8 mouse cellular contexts compared by ENCODE assay signal in the genomic region with DNA sequence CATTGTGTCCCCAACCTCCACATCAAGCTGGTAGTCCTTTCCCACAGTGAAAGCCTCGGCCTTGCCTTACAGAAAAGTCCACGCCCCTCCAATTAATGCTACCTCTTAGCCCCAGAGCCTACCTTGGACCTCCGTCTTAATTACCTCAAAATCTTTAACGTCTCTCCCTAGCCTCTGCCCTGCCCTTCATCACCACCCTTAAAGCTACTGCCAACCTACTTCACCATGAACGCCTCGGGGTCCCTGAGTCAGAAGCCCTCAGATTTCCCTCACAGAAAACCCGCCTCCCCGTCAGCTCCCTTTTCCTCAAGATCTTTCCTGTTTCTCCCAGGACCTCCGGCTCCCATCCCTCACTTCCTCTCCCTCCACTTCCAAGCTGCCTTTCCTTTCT. TPM values are rescaled to one million over a fixed set of nuclear protein-coding genes. Genes with fewer than 3 reads are reported as not detected.
A peak's percentile ranks its signal among the peaks of the same experiment; 100 is the strongest.
DNase-seq lines count a peak whose midpoint lies in the region; ATAC-seq and TF ChIP-seq lines count a peak whose summit lies in the region.

No protein-coding gene starts in this region.

- H3K27ac ChIP-seq in heart, embryonic 16.5 days (ENCODE audit: low read length) = peak overlapping the region; percentile 86
- peak overlapping the region; percentile 11; the same call in 1 of the 2 replicates for H3K27ac ChIP-seq in MEL (ENCODE audit: control insufficient read depth, low read depth, low read length)
- peak overlapping the region; percentile 80 for H3K27ac ChIP-seq in forebrain, embryonic 16.5 days (ENCODE audit: low read length)
- H3K27ac ChIP-seq in midbrain, embryonic 10.5 days (replicated peaks) = peak overlapping the region; percentile 93

- no peak for DNase-seq in heart, postnatal 25 days (ENCODE audit: low spot score)
- DNase-seq in MEL (ENCODE audit: low read depth, low spot score) = no peak
- no peak for DNase-seq in midbrain, embryonic 10.5 days (ENCODE audit: low spot score)
- no peak for DNase-seq in cerebellum, postnatal 36 days
- no peak for DNase-seq in urinary bladder, postnatal 36 days (ENCODE audit: low spot score in 2 of 2)
- DNase-seq in frontal cortex, adult 2 months (ENCODE audit: extremely low spot score in 1 of 2, low spot score in 1 of 2) = no peak

- H3K27me3 ChIP-seq in heart, embryonic 16.5 days (ENCODE audit: control insufficient read depth, insufficient read depth, low read length) = no peaks in the 10 kb centered on the region
- no peaks in the 10 kb centered on the region for H3K27me3 ChIP-seq in MEL (ENCODE audit: control insufficient read depth in 1 of 2, insufficient read depth in 2 of 2, low read length in 2 of 2)
- H3K27me3 ChIP-seq in forebrain, embryonic 16.5 days (replicated peaks; ENCODE audit: control insufficient read depth, insufficient read depth, low read length) = no peaks in the 10 kb centered on the region
- H3K27me3 ChIP-seq in midbrain, embryonic 10.5 days (ENCODE audit: low read depth, poor library complexity, severe bottlenecking) = no peaks in the 10 kb centered on the region

- no peak for TF ChIP-seq RAD21 in MEL (IDR thresholded peaks at IDR 0.05; ENCODE audit: low read depth, low read length)

- ATAC-seq in heart, embryonic 16.5 days (replicated peaks; ENCODE audit: extremely low read depth, insufficient read depth, low FRiP score) = peak; percentile 3; the same call in 1 of the 2 replicates
- ATAC-seq in forebrain, embryonic 16.5 days = peak; percentile 31

- TF ChIP-seq POLR2A in MEL (IDR thresholded peaks at IDR 0.05; ENCODE audit: control insufficient read depth in 1 of 2, insufficient read depth in 1 of 2, low read depth in 1 of 2, low read length in 2 of 2, poor library complexity in 1 of 2) = no peak

- peaks cover 32% of the 10 kb centered on the region for H3K79me2 ChIP-seq in MEL (ENCODE audit: control insufficient read depth, insufficient read depth, low read length, poor library complexity)

- peak overlapping the region; percentile 75 for H3K4me2 ChIP-seq in heart, embryonic 16.5 days (ENCODE audit: low read depth, low read length)
- peak overlapping the region; percentile 81 for H3K4me2 ChIP-seq in forebrain, embryonic 16.5 days (ENCODE audit: low read length)

- WGBS in heart, embryonic 16.5 days = 0% methylated on average over 9 of the region's 9 CpGs
- WGBS in forebrain, embryonic 16.5 days = under 1% methylated on average over 9 of the region's 9 CpGs
- WGBS in midbrain, embryonic 10.5 days = 2% methylated on average over 9 of the region's 9 CpGs

- no peaks in the 10 kb centered on the region for H3K9me3 ChIP-seq in heart, embryonic 16.5 days (replicated peaks; ENCODE audit: control insufficient read depth, low read length)
- no peaks in the 10 kb centered on the region for H3K9me3 ChIP-seq in MEL (replicated peaks; ENCODE audit: insufficient read depth, low read length)
- no peaks in the 10 kb centered on the region for H3K9me3 ChIP-seq in forebrain, embryonic 16.5 days (ENCODE audit: control insufficient read depth, low read length)
- H3K9me3 ChIP-seq in midbrain, embryonic 10.5 days (replicated peaks) = no peaks in the 10 kb centered on the region

- H3K9ac ChIP-seq in heart, embryonic 16.5 days (ENCODE audit: low read length) = peak overlapping the region; percentile 72
- H3K9ac ChIP-seq in MEL (ENCODE audit: control insufficient read depth, low read depth, low read length, poor library complexity, severe bottlenecking) = peak overlapping the region; percentile 67
- H3K9ac ChIP-seq in forebrain, embryonic 16.5 days (replicated peaks; ENCODE audit: low read depth, low read length) = peak overlapping the region; percentile 78

- no peak for TF ChIP-seq EP300 in MEL (IDR thresholded peaks at IDR 0.05; ENCODE audit: low read depth in 1 of 2, low read length in 2 of 2)

- H3K36me3 ChIP-seq in heart, embryonic 16.5 days (ENCODE audit: control insufficient read depth, insufficient read depth) = peaks cover 3% of the 10 kb centered on the region; the same call in 1 of the 2 replicates
- H3K36me3 ChIP-seq in MEL (ENCODE audit: control insufficient read depth in 1 of 2, insufficient read depth in 2 of 2, low read length in 2 of 2) = peaks cover 0 to 34% of the 10 kb centered on the region in 2 experiments; a peak in 3 of 4 replicates
- no peaks in the 10 kb centered on the region for H3K36me3 ChIP-seq in forebrain, embryonic 16.5 days (ENCODE audit: control insufficient read depth, insufficient read depth)
- H3K36me3 ChIP-seq in midbrain, embryonic 10.5 days = peaks cover 46% of the 10 kb centered on the region

- no peak for TF ChIP-seq CTCF in MEL (IDR thresholded peaks at IDR 0.05 in 2 of 3, conservative IDR thresholded peaks at IDR 0.05 in 1 of 3; ENCODE audit: control insufficient read depth in 1 of 3, insufficient read depth in 1 of 3, low read depth in 2 of 3, low read length in 3 of 3, poor library complexity in 1 of 3, severe bottlenecking in 1 of 3)

- intact Hi-C loops in heart, postnatal 25 days (cut with DNase I) = loop anchor here (5.0 kb wide), 2 partner anchors 132 to 157 kb away; partner anchors contain the start of genes Lamtor1, Lrrc51, Numa1 and Tomt

- peak overlapping the region; percentile 64 for H3K4me3 ChIP-seq in heart, embryonic 16.5 days (ENCODE audit: low read length)
- peak overlapping the region; percentile 70 to 74 for H3K4me3 ChIP-seq in MEL (ENCODE audit: control insufficient read depth in 1 of 2, insufficient read depth in 1 of 2, low read depth in 2 of 2, low read length in 2 of 2)
- peak overlapping the region; percentile 82 for H3K4me3 ChIP-seq in forebrain, embryonic 16.5 days (replicated peaks; ENCODE audit: low read length)
- peak overlapping the region; percentile 84 for H3K4me3 ChIP-seq in midbrain, embryonic 10.5 days

- peaks cover 12% of the 10 kb centered on the region for H3K4me1 ChIP-seq in heart, embryonic 16.5 days (ENCODE audit: control insufficient read depth, insufficient read depth, low read length)
- H3K4me1 ChIP-seq in MEL (ENCODE audit: control insufficient read depth in 1 of 2, insufficient read depth in 2 of 2, low read length in 2 of 2) = peaks cover 11% of the 10 kb centered on the region in 2 experiments
- H3K4me1 ChIP-seq in forebrain, embryonic 16.5 days (replicated peaks; ENCODE audit: control insufficient read depth, insufficient read depth, low read length) = peaks cover 29% of the 10 kb centered on the region
- H3K4me1 ChIP-seq in midbrain, embryonic 10.5 days = peaks cover 23% of the 10 kb centered on the region

RNA-seq across cellular contexts. Expression of gene Rnf121, which starts 0.6 kb away (rescaled TPM):
- polyA plus RNA-seq in heart, embryonic 16.5 days (2015; fragmentation: Nextera tagmentation; extraction: Ambion mirVana) = 16.5 and 17.3 TPM in 2 replicates
- total RNA-seq in heart, postnatal 25 days (2021) = 10 to 100 TPM; 20.9 to 22.8 TPM
- 17.3 and 18.5 TPM in 2 replicates for total RNA-seq in MEL (2012; rRNA removed)
- polyA plus RNA-seq in MEL (2012; ENCODE audit: insufficient read depth in 1 of 2, insufficient read length in 2 of 2, low read depth in 1 of 2, low replicate concordance in 2 of 2, missing spikeins in 1 of 2) = 10 to 100 TPM in 1 of 2 experiments, not detected in 1; 16.0 TPM
- polyA plus RNA-seq in forebrain, embryonic 16.5 days (2015; fragmentation: Nextera tagmentation; extraction: Ambion mirVana) = 36.3 TPM in 2 replicates
- 31.1 and 32.7 TPM in 2 replicates for polyA plus RNA-seq in midbrain, embryonic 10.5 days (2016; fragmentation: Nextera tagmentation; extraction: Ambion mirVana)
- polyA plus RNA-seq in frontal cortex, adult 2 months (2012; rRNA removed) = 56.4 and 67.1 TPM in 2 replicates

RNA-seq across cellular contexts. Expression of gene Xndc1, which starts 0.7 kb away (rescaled TPM):
- 19.6 and 21.6 TPM in 2 replicates for polyA plus RNA-seq in heart, embryonic 16.5 days (2015; fragmentation: Nextera tagmentation; extraction: Ambion mirVana)
- total RNA-seq in heart, postnatal 25 days (2021) = 1 to 10 TPM; 9.4 to 9.6 TPM
- 15.3 and 16.6 TPM in 2 replicates for total RNA-seq in MEL (2012; rRNA removed)
- 10 to 100 TPM in 1 of 2 experiments, not detected in 1; 30.0 TPM for polyA plus RNA-seq in MEL (2012; ENCODE audit: insufficient read depth in 1 of 2, insufficient read length in 2 of 2, low read depth in 1 of 2, low replicate concordance in 2 of 2, missing spikeins in 1 of 2)
- 34.8 and 41.2 TPM in 2 replicates for polyA plus RNA-seq in forebrain, embryonic 16.5 days (2015; fragmentation: Nextera tagmentation; extraction: Ambion mirVana)
- 44.2 and 45.3 TPM in 2 replicates for polyA plus RNA-seq in midbrain, embryonic 10.5 days (2016; fragmentation: Nextera tagmentation; extraction: Ambion mirVana)
- polyA plus RNA-seq in frontal cortex, adult 2 months (2012; rRNA removed) = 36.2 and 42.7 TPM in 2 replicates

RNA-seq across cellular contexts. Expression of gene Xntrpc, which starts 0.9 kb away (rescaled TPM):
- polyA plus RNA-seq in heart, embryonic 16.5 days (2015; fragmentation: Nextera tagmentation; extraction: Ambion mirVana) = 0.80 and 0.95 TPM in 2 replicates
- total RNA-seq in heart, postnatal 25 days (2021) = under 1 TPM; 0.91 to 0.92 TPM
- 0.08 and 0.13 TPM in 2 replicates for total RNA-seq in MEL (2012; rRNA removed)
- under 1 TPM in 1 of 2 experiments, not detected in 1; 0.14 TPM for polyA plus RNA-seq in MEL (2012; ENCODE audit: insufficient read depth in 1 of 2, insufficient read length in 2 of 2, low read depth in 1 of 2, low replicate concordance in 2 of 2, missing spikeins in 1 of 2)
- polyA plus RNA-seq in forebrain, embryonic 16.5 days (2015; fragmentation: Nextera tagmentation; extraction: Ambion mirVana) = 1.3 and 1.7 TPM in 2 replicates
- polyA plus RNA-seq in midbrain, embryonic 10.5 days (2016; fragmentation: Nextera tagmentation; extraction: Ambion mirVana) = 1.7 and 1.8 TPM in 2 replicates
- 3.9 and 4.3 TPM in 2 replicates for polyA plus RNA-seq in frontal cortex, adult 2 months (2012; rRNA removed)

RNA-seq across cellular contexts. Expression of gene Trpc2, which starts 18.3 kb away (rescaled TPM):
- polyA plus RNA-seq in heart, embryonic 16.5 days (2015; fragmentation: Nextera tagmentation; extraction: Ambion mirVana) = 0.12 and 0.17 TPM in 2 replicates
- under 1 TPM; 0.11 to 0.47 TPM for total RNA-seq in heart, postnatal 25 days (2021)
- not detected in 2 replicates for total RNA-seq in MEL (2012; rRNA removed)
- polyA plus RNA-seq in MEL (2012; ENCODE audit: insufficient read depth in 1 of 2, insufficient read length in 2 of 2, low read depth in 1 of 2, low replicate concordance in 2 of 2, missing spikeins in 1 of 2) = not detected
- 0.24 TPM in 1 of 2 replicates, not detected in the other for polyA plus RNA-seq in forebrain, embryonic 16.5 days (2015; fragmentation: Nextera tagmentation; extraction: Ambion mirVana)
- 0.19 TPM in 1 of 2 replicates, not detected in the other for polyA plus RNA-seq in midbrain, embryonic 10.5 days (2016; fragmentation: Nextera tagmentation; extraction: Ambion mirVana)
- 1.8 and 2.0 TPM in 2 replicates for polyA plus RNA-seq in frontal cortex, adult 2 months (2012; rRNA removed)

RNA-seq across cellular contexts. Expression of gene Art1, which starts 36.9 kb away (rescaled TPM):
- 3.1 and 5.0 TPM in 2 replicates for polyA plus RNA-seq in heart, embryonic 16.5 days (2015; fragmentation: Nextera tagmentation; extraction: Ambion mirVana)
- 100 to 1,000 TPM; 203 to 252 TPM for total RNA-seq in heart, postnatal 25 days (2021)
- not detected in 2 replicates for total RNA-seq in MEL (2012; rRNA removed)
- polyA plus RNA-seq in MEL (2012; ENCODE audit: insufficient read depth in 1 of 2, insufficient read length in 2 of 2, low read depth in 1 of 2, low replicate concordance in 2 of 2, missing spikeins in 1 of 2) = not detected
- polyA plus RNA-seq in forebrain, embryonic 16.5 days (2015; fragmentation: Nextera tagmentation; extraction: Ambion mirVana) = 0.10 and 0.48 TPM in 2 replicates
- 0.67 and 0.79 TPM in 2 replicates for polyA plus RNA-seq in midbrain, embryonic 10.5 days (2016; fragmentation: Nextera tagmentation; extraction: Ambion mirVana)
- 0.12 and 0.13 TPM in 2 replicates for polyA plus RNA-seq in frontal cortex, adult 2 months (2012; rRNA removed)

Comparison
In these comparisons a context has a peak if more than half of its experiments do, and no peak if none do; other contexts are left out.
1. H3K27ac ChIP-seq: peak in every context shown above with its lines; median percentile 93 in midbrain, embryonic 10.5 days; 86 in heart, embryonic 16.5 days; 80 in forebrain, embryonic 16.5 days; 11 in MEL.